Mouse (Mus musculus): ENCODE measurements around the gene Igfbp7.
A peak's percentile ranks its signal among the peaks of the same experiment; 100 is the strongest.

Gene Igfbp7

DNA sequence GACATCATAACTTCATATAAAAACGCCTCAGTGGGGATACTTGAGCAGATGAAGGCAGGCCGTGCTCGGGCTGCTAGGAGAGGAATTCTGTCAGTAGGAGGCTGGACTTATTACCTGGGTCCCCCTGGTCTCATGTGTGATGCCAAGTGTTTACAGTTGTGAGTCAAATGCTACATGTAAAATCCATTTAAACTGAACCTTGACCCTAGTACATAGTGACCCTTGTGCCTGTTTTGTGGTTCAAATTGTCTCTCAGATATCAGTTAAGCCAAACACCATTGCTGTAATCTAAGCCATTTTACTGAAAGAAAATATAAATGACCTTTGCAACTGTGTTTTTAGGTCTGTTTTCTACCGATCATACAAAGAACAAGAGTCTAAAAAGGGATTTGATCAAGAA is 67.8 kb downstream of the Igfbp7 start:
- DNase-seq: no peak

DNA sequence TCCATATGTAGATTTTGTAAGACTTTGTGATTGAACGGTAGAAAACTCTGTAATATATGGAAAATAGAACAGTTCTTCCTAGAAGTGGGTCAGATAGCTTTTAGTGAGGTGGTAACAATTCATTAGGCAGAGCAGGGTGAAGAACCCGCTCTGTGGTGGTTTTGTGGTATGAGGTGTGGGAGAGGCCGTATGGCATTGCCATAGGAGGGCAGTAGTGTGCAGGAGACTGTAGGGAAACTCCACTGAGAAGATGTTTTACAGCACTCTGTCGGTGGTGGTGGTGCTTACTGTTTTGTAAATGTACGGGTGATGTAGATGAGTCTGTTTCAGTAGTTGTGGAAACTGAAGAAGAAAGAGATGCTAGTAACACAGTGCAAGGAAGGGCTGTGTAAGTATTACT is 77.7 kb downstream of the Igfbp7 start:
- DNase-seq: no peak

DNA sequence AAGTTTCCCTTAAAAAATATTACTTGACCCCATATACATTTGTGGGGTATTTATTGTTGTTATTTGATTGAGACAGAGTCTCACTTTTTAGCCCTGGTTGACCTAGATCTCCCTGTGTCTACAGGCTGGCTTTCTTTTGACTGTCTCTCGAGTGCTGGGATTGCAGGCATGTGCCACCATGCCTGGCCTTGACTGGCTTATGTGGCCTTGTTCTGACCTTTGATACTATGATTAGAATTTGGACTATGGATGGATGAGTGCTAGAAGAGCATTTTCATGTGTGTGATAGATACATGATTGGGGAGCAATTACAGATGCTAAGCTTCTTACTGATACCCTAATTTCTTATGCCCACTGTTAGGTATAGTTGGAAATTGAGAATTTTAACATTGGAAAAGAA is 82.9 kb downstream of the Igfbp7 start:
- DNase-seq: no peak

DNA sequence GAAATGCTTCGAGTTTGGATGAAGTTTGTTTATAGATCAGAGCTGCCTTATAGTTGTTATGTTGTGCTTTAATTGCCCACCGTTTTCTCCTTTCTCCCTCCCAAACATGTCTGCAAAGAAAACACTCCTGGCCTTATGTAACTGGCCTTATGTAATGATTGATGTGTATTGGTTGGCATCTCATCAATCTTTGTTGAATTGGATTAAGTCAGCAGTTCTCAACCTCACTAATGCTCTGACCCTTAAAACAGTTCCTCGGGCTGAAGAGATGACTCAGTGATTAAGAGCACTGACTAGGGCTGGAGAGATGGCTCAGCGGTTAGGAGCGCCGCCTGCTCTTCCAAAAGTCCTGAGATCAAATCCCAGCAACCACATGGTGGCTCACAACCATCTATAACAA is 92.9 kb downstream of the Igfbp7 start:
- DNase-seq: no peak

DNA sequence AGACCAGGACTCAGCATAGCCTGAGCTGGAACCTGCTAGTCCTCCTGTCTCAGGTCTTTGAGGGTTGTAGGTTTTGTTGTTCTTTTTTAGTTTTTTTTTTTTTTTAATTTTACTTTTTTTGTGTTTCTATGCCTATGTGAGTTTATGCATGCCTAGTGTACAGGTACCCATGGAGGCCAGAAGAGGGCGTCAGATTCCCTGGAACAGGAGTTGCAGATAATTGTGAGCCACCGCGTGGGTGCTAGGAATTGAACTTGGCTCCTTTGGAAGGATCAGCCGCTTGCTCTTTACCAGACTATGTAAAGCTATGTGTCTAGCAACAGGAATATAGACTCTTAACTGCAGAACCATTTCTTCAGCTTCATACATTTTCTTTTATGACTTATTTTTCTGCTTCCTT is 93.6 kb downstream of the Igfbp7 start:
- no peak for DNase-seq

DNA sequence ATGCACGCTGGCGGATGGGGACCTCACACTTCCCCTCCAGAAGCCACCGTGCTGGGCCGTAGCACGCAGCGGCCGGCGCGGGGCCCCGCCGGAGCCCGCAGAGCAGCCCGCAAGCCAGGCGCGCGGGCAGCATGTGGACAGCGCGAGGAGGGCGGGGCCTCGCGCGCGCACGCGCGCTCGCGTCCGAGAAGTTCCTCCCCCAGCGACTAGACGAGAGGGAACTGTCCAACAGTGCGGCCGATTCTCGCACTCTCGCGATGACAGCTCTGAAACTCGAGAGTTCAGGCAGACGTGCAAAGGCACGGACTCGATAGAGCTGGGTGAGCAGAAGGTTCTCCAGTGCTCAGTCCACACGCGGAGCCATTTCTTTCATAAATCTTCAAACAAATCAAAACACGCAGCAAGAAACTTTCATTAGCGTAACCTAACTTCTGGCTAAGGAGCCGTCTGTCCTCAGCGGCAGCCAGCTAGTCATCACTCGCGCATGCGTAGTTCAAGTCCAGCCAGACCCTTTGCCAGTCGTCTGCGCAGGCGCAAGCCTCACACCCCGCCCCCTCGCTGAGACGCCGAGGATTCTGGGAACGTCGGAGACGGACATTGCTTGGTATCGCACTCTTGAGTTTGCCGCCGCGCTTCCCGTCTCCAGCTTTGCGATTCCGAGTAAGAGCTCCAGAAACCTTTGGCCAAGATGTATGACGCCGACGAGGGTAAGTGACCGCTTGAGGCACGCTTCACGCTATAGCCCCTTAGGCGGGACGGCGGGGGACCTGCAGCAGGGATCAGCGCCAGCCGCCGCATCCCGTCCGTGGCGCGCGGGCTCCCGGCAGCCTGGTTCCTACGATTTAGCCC is 97.7 kb downstream of the Igfbp7 start, which contains the start of the genes Noa1 and Polr2b:
Noa1 (minus strand) TSS at position 161 of the 849 bp plus-strand sequence.
Polr2b (plus strand) TSS at position 224 of the 849 bp plus-strand sequence.
- DNase-seq: peak; percentile 98 to 99

DNA sequence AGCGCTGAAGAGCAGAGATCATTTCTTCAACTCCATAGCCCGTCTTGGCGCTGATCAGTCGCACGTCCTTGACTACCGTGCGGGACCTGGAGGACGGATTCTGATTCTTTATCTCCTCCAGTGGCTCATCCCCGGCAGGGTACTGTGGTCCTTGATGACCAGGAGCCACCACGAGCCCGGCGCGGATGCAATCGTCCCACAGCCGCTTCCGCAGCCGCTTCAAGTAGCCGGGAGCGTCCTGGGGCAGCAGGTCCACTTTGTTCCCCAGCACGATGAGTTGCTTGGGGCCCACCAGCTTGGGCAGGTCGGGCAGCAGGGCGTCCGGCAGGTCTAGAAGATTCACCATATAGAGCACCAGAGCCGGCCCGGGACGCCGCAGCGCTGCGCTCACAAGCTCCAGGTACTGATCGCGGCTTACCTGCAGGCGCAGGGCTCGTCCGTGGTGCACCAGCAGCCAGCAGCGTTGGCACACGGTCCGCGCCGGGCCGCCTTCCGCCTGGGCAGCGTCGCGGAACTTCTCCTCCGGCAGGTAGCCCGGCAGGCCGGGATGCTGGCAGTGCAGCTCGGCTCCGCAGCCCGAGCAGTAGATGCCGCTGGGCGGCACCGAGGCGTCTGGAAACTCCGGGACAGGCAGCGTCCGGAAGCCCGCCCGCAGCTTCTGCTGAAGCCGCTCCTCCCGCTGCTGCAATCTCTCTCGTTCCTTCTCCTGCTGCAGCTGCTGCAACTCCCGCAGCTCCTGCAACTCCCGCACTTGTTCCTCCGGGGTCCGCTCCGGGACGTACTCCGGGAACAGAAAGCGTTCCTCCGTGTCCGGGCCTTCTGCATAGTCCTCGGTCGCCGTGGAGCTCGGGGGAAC is 98.6 kb downstream of the Igfbp7 start:
- no peak for DNase-seq

DNA sequence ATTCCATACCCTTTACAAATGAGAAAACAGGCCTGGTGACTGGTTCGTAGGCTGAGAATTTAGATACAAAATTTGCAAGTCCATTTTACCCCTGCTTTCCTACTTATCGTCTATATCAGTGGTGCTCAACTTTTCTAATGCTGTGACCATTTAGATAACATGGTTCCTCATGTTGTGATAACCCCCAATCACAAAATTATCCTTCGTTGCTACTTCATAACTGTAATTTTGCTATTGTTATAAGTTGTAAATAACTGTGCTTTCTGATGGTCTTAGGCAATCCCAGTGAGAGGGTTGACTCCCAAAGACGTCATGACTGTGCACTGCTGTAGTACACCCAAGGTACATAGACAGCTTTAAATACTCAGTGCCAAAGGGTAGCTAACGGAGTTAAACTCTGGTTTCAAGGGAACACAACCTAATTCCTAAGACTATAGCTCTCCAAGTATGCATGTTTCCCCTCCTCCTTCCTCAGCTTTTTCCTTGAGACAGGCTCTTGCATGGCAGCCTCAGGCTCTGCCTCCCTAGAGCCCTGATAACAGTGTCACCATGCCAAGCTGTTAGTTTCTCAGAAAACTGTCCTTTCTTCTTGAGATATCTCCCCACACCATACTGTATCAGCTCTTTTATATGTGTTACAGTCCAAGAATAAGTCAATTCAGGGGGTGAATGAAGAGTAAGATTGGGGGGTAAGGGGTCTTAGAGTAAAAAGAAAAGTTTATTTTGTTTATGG is 99.9 kb downstream of the Igfbp7 start:
- DNase-seq: no peak

DNA sequence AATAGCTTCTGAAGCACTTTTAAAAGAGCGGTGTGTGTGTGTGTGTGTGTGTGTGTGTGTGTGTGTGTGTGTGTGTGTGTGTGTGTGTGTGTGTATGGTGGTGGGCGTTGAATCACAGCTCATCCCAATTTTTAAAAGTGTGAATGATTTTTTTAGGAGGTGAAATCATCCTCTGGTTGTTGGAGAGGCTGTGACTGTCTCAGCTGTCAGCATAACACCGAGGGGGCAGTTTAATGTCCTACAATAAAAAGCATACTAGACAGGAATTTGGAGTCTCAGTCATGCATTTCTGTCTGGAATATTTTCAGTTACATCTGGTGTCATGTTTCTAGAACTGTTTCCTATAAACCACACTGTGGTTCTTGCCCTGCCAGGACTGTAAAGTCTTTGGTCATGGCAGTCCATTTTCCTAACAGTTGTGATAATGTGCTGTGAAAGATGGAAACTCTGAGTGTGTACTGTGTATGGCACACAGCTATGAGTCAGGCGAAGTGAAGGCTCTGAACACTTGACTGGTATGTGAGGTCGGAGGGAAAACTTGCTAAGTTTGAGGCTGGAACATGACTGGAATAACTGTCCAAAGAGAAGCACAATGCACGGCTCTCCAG is 106.4 kb downstream of the Igfbp7 start:
- DNase-seq: no peak

DNA sequence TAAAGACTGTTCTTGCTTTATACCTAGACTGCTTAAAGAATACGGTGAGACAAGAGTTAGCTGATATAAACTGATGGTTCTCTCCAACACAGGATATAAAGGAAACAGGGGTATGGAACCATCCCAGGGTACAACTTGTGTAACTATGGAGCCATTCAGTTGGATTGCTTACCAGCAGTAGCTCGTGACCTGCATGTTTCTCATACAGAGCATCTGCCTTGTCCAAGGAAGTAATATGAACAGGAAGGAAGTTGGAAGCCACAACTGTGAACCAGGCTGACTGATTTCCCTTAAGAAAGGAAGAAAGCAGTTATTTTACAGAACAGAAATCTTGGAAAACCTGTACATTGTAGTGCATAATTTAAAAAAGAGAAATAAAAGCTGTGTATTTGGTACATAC is 108.4 kb downstream of the Igfbp7 start:
- DNase-seq: no peak

All from lung, postnatal 4 days (tissue).